Comparison of ENCODE assay signal across 10 mouse cellular contexts in the genomic region with DNA sequence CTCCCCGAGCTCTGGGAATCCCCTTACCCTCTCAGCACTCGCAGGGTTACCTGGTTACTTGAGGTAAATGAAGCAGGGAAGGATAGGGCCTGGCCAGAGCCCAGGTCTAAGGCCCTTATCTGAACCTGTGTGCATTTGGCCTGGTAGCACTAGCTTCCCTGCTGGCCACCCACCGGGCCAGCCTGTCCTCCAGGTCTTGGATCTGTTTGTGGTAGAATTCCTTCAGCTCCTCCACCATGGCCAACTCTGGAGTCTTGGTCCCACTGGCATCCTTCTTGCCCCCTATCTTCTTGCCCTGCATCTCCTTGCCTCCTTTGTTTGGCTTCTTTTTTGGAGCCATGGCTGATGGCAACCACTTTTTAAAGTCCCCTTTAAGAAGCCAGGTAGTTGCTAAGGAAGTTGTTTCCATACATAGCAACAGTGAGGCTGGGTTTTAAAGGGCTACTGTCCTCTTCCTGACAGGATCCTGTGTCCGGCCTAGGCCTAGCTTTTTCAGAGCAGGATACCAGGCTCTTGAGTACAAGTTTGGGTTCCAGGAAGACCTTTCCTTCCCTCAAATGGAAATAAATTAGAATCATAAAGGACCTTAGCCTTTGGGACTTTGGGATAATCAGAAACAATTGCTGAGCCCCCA. TPM values are rescaled to one million over a fixed set of nuclear protein-coding genes. Genes with fewer than 3 reads are reported as not detected.
DNase-seq lines count a peak whose midpoint lies in the region; ATAC-seq and TF ChIP-seq lines count a peak whose summit lies in the region.
"Had no signal": no experiment of that assay in that cellular context is flagged by ENCODE, and none has a peak within 500 bp of the region (broad histone marks: within the 10 kb centered on the region; RNA-seq: fewer than 3 reads in every experiment).

A gene (minus strand): TSS at position 381 of the 634 bp plus-strand sequence.

- no peaks in the 10 kb centered on the region for H3K9me3 ChIP-seq in forebrain, embryonic 16.5 days (ENCODE audit: control insufficient read depth, low read length)
- no peaks in the 10 kb centered on the region for H3K9me3 ChIP-seq in forebrain, embryonic 12.5 days
- H3K9me3 ChIP-seq in heart, postnatal 0 days (replicated peaks; ENCODE audit: control insufficient read depth, low read length): no peaks in the 10 kb centered on the region

- 71% methylated on average over 4 of the region's 4 CpGs for WGBS in forebrain, embryonic 16.5 days
- 71% methylated on average over 4 of the region's 4 CpGs for WGBS in forebrain, embryonic 12.5 days
- 51% methylated on average over 4 of the region's 4 CpGs for WGBS in heart, postnatal 0 days
- WGBS in lung, adult 2 months: 56% methylated on average over 4 of the region's 4 CpGs

- peak; percentile 47 for DNase-seq in ZHBTc4 (ENCODE audit: low read depth, low spot score)
- peak; percentile 78 for DNase-seq in heart, postnatal 0 days (ENCODE audit: low spot score)
- DNase-seq in lung, adult 2 months: peak; percentile 30
- DNase-seq in cerebellum, adult 11 months: no peak
- DNase-seq in layer of hippocampus, postnatal 25 days (ENCODE audit: extremely low spot score in 1 of 2, low spot score in 1 of 2): no peak
- DNase-seq: adrenal gland, postnatal 10 days; layer of hippocampus, adult 9-11 months had no signal

- no peaks in the 10 kb centered on the region; the same call in 1 of the 2 replicates for H3K36me3 ChIP-seq in forebrain, embryonic 16.5 days (ENCODE audit: control insufficient read depth, insufficient read depth)
- no peaks in the 10 kb centered on the region for H3K36me3 ChIP-seq in forebrain, embryonic 12.5 days (replicated peaks)
- no peaks in the 10 kb centered on the region for H3K36me3 ChIP-seq in heart, postnatal 0 days (replicated peaks; ENCODE audit: control insufficient read depth, insufficient read depth, low read length)

- no peaks in the 10 kb centered on the region for H3K4me1 ChIP-seq in forebrain, embryonic 16.5 days (replicated peaks; ENCODE audit: control insufficient read depth, insufficient read depth, low read length)
- H3K4me1 ChIP-seq in forebrain, embryonic 12.5 days: no peaks in the 10 kb centered on the region
- peaks cover 4% of the 10 kb centered on the region for H3K4me1 ChIP-seq in heart, postnatal 0 days (ENCODE audit: control insufficient read depth, insufficient read depth)
- H3K4me1 ChIP-seq in lung, adult 2 months (ENCODE audit: control insufficient read depth, insufficient read depth, low read length): peaks cover 4% of the 10 kb centered on the region

- no peak for TF ChIP-seq CTCF in heart, postnatal 0 days (IDR thresholded peaks at IDR 0.05; ENCODE audit: low read depth)
- TF ChIP-seq CTCF in lung, adult 2 months (IDR thresholded peaks at IDR 0.05; ENCODE audit: insufficient read depth, low read length): no peak

- TF ChIP-seq POLR2A in lung, adult 2 months (IDR thresholded peaks at IDR 0.05; ENCODE audit: borderline replicate concordance, extremely low read depth, low read depth, low read length): 0 out of 2 replicates have a peak, but pooled peaks have one; percentile 6

- H3K4me2 ChIP-seq in forebrain, embryonic 16.5 days (ENCODE audit: low read length): 0 out of 2 replicates have a peak within 1 kb of the TSS, but pooled peaks have one; percentile 7
- H3K4me2 ChIP-seq in forebrain, embryonic 12.5 days: no peak within 1 kb of the TSS
- H3K4me2 ChIP-seq in heart, postnatal 0 days (ENCODE audit: low read depth, low read length): peak within 1 kb of the TSS; percentile 29; the same call in 1 of the 2 replicates

- H3K9ac ChIP-seq in forebrain, embryonic 16.5 days (replicated peaks; ENCODE audit: low read depth, low read length): no peak within 1 kb of the TSS
- H3K9ac ChIP-seq in forebrain, embryonic 12.5 days: no peak within 1 kb of the TSS
- H3K9ac ChIP-seq in heart, postnatal 0 days (replicated peaks; ENCODE audit: low read depth, low read length): no peak within 1 kb of the TSS

- no peak for ATAC-seq in forebrain, embryonic 16.5 days
- no peak for ATAC-seq in forebrain, embryonic 12.5 days (ENCODE audit: low FRiP score)
- peak; percentile 76 for ATAC-seq in heart, postnatal 0 days (ENCODE audit: insufficient read depth, low read depth)
- no peak for ATAC-seq in megakaryocyte progenitor cell, adult 5-6 weeks (replicated peaks; ENCODE audit: poor library complexity)

- H3K27me3 ChIP-seq in forebrain, embryonic 16.5 days (replicated peaks; ENCODE audit: control insufficient read depth, insufficient read depth, low read length): no peaks in the 10 kb centered on the region
- H3K27me3 ChIP-seq in forebrain, embryonic 12.5 days: no peaks in the 10 kb centered on the region
- H3K27me3 ChIP-seq in heart, postnatal 0 days (ENCODE audit: control insufficient read depth, insufficient read depth, low read length): no peaks in the 10 kb centered on the region

- no peak for TF ChIP-seq EP300 in heart, postnatal 0 days (IDR thresholded peaks at IDR 0.05; ENCODE audit: low read depth)

- H3K4me3 ChIP-seq in forebrain, embryonic 16.5 days (replicated peaks; ENCODE audit: low read length): no peak within 1 kb of the TSS
- no peak within 1 kb of the TSS for H3K4me3 ChIP-seq in forebrain, embryonic 12.5 days (replicated peaks)
- H3K4me3 ChIP-seq in heart, postnatal 0 days (ENCODE audit: low read depth, low read length): no peak within 1 kb of the TSS
- peak within 1 kb of the TSS; percentile 41 for H3K4me3 ChIP-seq in lung, adult 2 months (replicated peaks; ENCODE audit: extremely low read depth, low read depth, low read length)

- H3K27ac ChIP-seq in forebrain, embryonic 16.5 days (ENCODE audit: low read length): no peak within 1 kb of the TSS
- no peak within 1 kb of the TSS for H3K27ac ChIP-seq in forebrain, embryonic 12.5 days
- peak within 1 kb of the TSS; percentile 46; the same call in 1 of the 2 replicates for H3K27ac ChIP-seq in heart, postnatal 0 days (ENCODE audit: low read depth)

RNA-seq across cellular contexts. Expression of the gene that starts here (rescaled TPM):
- 0.58 and 0.66 TPM in 2 replicates for polyA plus RNA-seq in forebrain, embryonic 16.5 days (2015; fragmentation: Nextera tagmentation; extraction: Ambion mirVana)
- 0.15 and 0.45 TPM in 2 replicates for polyA plus RNA-seq in forebrain, embryonic 12.5 days (2016; fragmentation: Nextera tagmentation; extraction: Ambion mirVana)
- not detected in 2 replicates for total RNA-seq in heart, postnatal 0 days (2014; rRNA removed; ENCODE audit: low replicate concordance)
- 0.22 and 0.56 TPM in 2 replicates for polyA plus RNA-seq in heart, postnatal 0 days (2015; fragmentation: Nextera tagmentation; extraction: Ambion mirVana)
- polyA plus RNA-seq in lung, adult 2 months (2012; rRNA removed): 2.1 and 2.4 TPM in 2 replicates
- not detected in 2 replicates for total RNA-seq in megakaryocyte progenitor cell, adult 5-6 weeks (2015)
- total RNA-seq in megakaryocyte progenitor cell, adult 5-6 weeks (2017): not detected in 2 replicates
- 1 to 10 TPM in 1 of 2 experiments, under 1 TPM in 1; 0.49 to 1.3 TPM for total RNA-seq in layer of hippocampus, postnatal 25 days (2021)
- total RNA-seq: adrenal gland, postnatal 10 days had no signal

Comparison
In these comparisons a context has a peak if more than half of its experiments do, and no peak if none do; other contexts are left out.
1. Peak in DNase-seq, ATAC-seq, H3K27ac ChIP-seq and H3K4me2 ChIP-seq in heart, postnatal 0 days; RNA of the gene not detected or under 1 TPM.
2. DNase-seq: peak in ZHBTc4 (single experiment) and lung, adult 2 months (single experiment); none in cerebellum, adult 11 months (single experiment) and layer of hippocampus, postnatal 25 days (0 of 2).